Mouse (Mus musculus): ENCODE data around the gene Zfr2. TPM values are rescaled to one million over a fixed set of nuclear protein-coding genes. Genes with fewer than 3 reads are reported as not detected.

Zfr2 gene
- polyA plus RNA-seq, 1 experiment from 2014 or later, result 2.3 TPM

- Histone ChIP-seq H3K4me3 (ENCODE audit: low read depth, low read length) (no peak overlapping the region), H3K4me1 (ENCODE audit: insufficient read depth, low read depth, low read length) (peaks cover 9% of the 10 kb centered on the region; the same call in 1 of the 2 replicates), H3K9me3 (ENCODE audit: low read length) (peaks cover 2% of the 10 kb centered on the region; the same call in 1 of the 2 replicates), H3K4me2 (replicated peaks; ENCODE audit: low read depth, low read length) (no peak overlapping the region), H3K27me3 (replicated peaks; ENCODE audit: insufficient read depth, low read length) (no peaks in the 10 kb centered on the region), H3K36me3 (ENCODE audit: insufficient read depth, low read length) (peaks cover 9% of the 10 kb centered on the region), H3K27ac (ENCODE audit: low read length) (no peak overlapping the region), H3K9ac (replicated peaks; ENCODE audit: low read depth) (no peak overlapping the region)
- TF ChIP-seq CTCF (IDR thresholded peaks at IDR 0.05) (no peak), EP300 (IDR thresholded peaks at IDR 0.05) (no peak)
- WGBS, result 85% methylated on average over 8 of the region's 8 CpGs
- DNase-seq (ENCODE audit: low spot score), result no peak
- no peak for ATAC-seq
These were observed 32.6 kb downstream of the Zfr2 start for GRCm38 (mm10) chr10:81265540-81265939.

GRCm38 (mm10) chr10:81266211-81267105 lies 33.5 kb downstream of the Zfr2 start, which contains the start of the genes Mrpl54 and Apba3:
Gene Mrpl54, minus strand, starts transcription at chr10:81266934.
Gene Apba3, plus strand, starts transcription at chr10:81266960.
- Histone ChIP-seq H3K4me3 (ENCODE audit: low read depth, low read length) (peak within 1 kb of the TSS; percentile 79), H3K36me3 (ENCODE audit: insufficient read depth, low read length) (peaks cover 13% of the 10 kb centered on the region), H3K4me2 (replicated peaks; ENCODE audit: low read depth, low read length) (peak within 1 kb of the TSS; percentile 63), H3K9me3 (ENCODE audit: low read length) (no peaks in the 10 kb centered on the region), H3K9ac (replicated peaks; ENCODE audit: low read depth) (peak within 1 kb of the TSS; percentile 81), H3K27ac (ENCODE audit: low read length) (peak within 1 kb of the TSS; percentile 87), H3K27me3 (replicated peaks; ENCODE audit: insufficient read depth, low read length) (no peaks in the 10 kb centered on the region), H3K4me1 (ENCODE audit: insufficient read depth, low read depth, low read length) (peaks cover 9% of the 10 kb centered on the region; the same call in 1 of the 2 replicates)
- WGBS, result under 1% methylated on average over 48 of the region's 48 CpGs
- DNase-seq (ENCODE audit: low spot score) (peak; percentile 98), ATAC-seq (peak; percentile 97)
- TF ChIP-seq CTCF (IDR thresholded peaks at IDR 0.05), result no peak
- TF ChIP-seq EP300 (IDR thresholded peaks at IDR 0.05), result no peak

- Histone ChIP-seq H3K4me1 (ENCODE audit: insufficient read depth, low read depth, low read length) (peaks cover 9% of the 10 kb centered on the region; the same call in 1 of the 2 replicates), H3K9me3 (ENCODE audit: low read length) (no peaks in the 10 kb centered on the region), H3K36me3 (ENCODE audit: insufficient read depth, low read length) (peaks cover 22% of the 10 kb centered on the region), H3K27ac (ENCODE audit: low read length) (peak overlapping the region; percentile 57; the same call in 1 of the 2 replicates), H3K4me3 (ENCODE audit: low read depth, low read length) (peak overlapping the region; percentile 66), H3K9ac (replicated peaks; ENCODE audit: low read depth) (peak overlapping the region; percentile 86), H3K27me3 (replicated peaks; ENCODE audit: insufficient read depth, low read length) (no peaks in the 10 kb centered on the region), H3K4me2 (replicated peaks; ENCODE audit: low read depth, low read length) (peak overlapping the region; percentile 81)
- 3% methylated on average over 23 of the region's 23 CpGs for WGBS
- DNase-seq (ENCODE audit: low spot score), result peak; percentile 97
- TF ChIP-seq CTCF (IDR thresholded peaks at IDR 0.05), result no peak
- TF ChIP-seq EP300 (IDR thresholded peaks at IDR 0.05), result no peak
- peak; percentile 73 for ATAC-seq
These were observed 35.1 kb downstream of the Zfr2 start for GRCm38 (mm10) chr10:81268056-81268455.

GRCm38 (mm10) chr10:81268643-81269412 lies 35.9 kb downstream of the Zfr2 start:
- Histone ChIP-seq H3K4me2 (replicated peaks; ENCODE audit: low read depth, low read length) (peak overlapping the region; percentile 81), H3K27me3 (replicated peaks; ENCODE audit: insufficient read depth, low read length) (no peaks in the 10 kb centered on the region), H3K9me3 (ENCODE audit: low read length) (no peaks in the 10 kb centered on the region), H3K27ac (ENCODE audit: low read length) (peak overlapping the region; percentile 57; the same call in 1 of the 2 replicates), H3K36me3 (ENCODE audit: insufficient read depth, low read length) (peaks cover 21% of the 10 kb centered on the region), H3K4me3 (ENCODE audit: low read depth, low read length) (peak overlapping the region; percentile 66), H3K4me1 (ENCODE audit: insufficient read depth, low read depth, low read length) (peaks cover 9% of the 10 kb centered on the region; the same call in 1 of the 2 replicates), H3K9ac (replicated peaks; ENCODE audit: low read depth) (peak overlapping the region; percentile 86)
- no peak for ATAC-seq
- TF ChIP-seq CTCF (IDR thresholded peaks at IDR 0.05) (no peak), EP300 (IDR thresholded peaks at IDR 0.05) (no peak)
- DNase-seq (ENCODE audit: low spot score), result no peak
- WGBS, result 75% methylated on average over 16 of the region's 16 CpGs

GRCm38 (mm10) chr10:81272356-81272755 lies 39.4 kb downstream of the Zfr2 start:
- H3K36me3 ChIP-seq (ENCODE audit: insufficient read depth, low read length), result peaks cover 17% of the 10 kb centered on the region
- H3K4me2 ChIP-seq (replicated peaks; ENCODE audit: low read depth, low read length), result no peak overlapping the region
- 89% methylated on average over 21 of the region's 21 CpGs for WGBS
- peaks cover 9% of the 10 kb centered on the region; the same call in 1 of the 2 replicates for H3K4me1 ChIP-seq (ENCODE audit: insufficient read depth, low read depth, low read length)
- no peak overlapping the region for H3K9ac ChIP-seq (replicated peaks; ENCODE audit: low read depth)
- no peaks in the 10 kb centered on the region for H3K9me3 ChIP-seq (ENCODE audit: low read length)
- no peaks in the 10 kb centered on the region for H3K27me3 ChIP-seq (replicated peaks; ENCODE audit: insufficient read depth, low read length)
- TF ChIP-seq EP300 (IDR thresholded peaks at IDR 0.05) (no peak), CTCF (IDR thresholded peaks at IDR 0.05) (no peak)
- DNase-seq (ENCODE audit: low spot score), result no peak
- no peak overlapping the region for H3K27ac ChIP-seq (ENCODE audit: low read length)
- no peak for ATAC-seq
- no peak overlapping the region for H3K4me3 ChIP-seq (ENCODE audit: low read depth, low read length)

GRCm38 (mm10) chr10:81273842-81274241 lies 40.9 kb downstream of the Zfr2 start:
- Histone ChIP-seq H3K4me1 (ENCODE audit: insufficient read depth, low read depth, low read length) (peaks cover 4% of the 10 kb centered on the region; the same call in 1 of the 2 replicates), H3K9ac (replicated peaks; ENCODE audit: low read depth) (no peak overlapping the region), H3K27me3 (replicated peaks; ENCODE audit: insufficient read depth, low read length) (no peaks in the 10 kb centered on the region), H3K36me3 (ENCODE audit: insufficient read depth, low read length) (peaks cover 17% of the 10 kb centered on the region), H3K4me3 (ENCODE audit: low read depth, low read length) (no peak overlapping the region), H3K27ac (ENCODE audit: low read length) (no peak overlapping the region), H3K4me2 (replicated peaks; ENCODE audit: low read depth, low read length) (no peak overlapping the region), H3K9me3 (ENCODE audit: low read length) (no peaks in the 10 kb centered on the region)
- TF ChIP-seq CTCF (IDR thresholded peaks at IDR 0.05) (no peak), EP300 (IDR thresholded peaks at IDR 0.05) (no peak)
- ATAC-seq, result no peak
- 90% methylated on average over 19 of the region's 19 CpGs for WGBS
- DNase-seq (ENCODE audit: low spot score), result no peak

All from lung, postnatal 0 days (tissue).